Mouse (Mus musculus) spleen, postnatal 4 days (tissue): ENCODE data around the gene Ift27.

Experiments
- DNase-seq, 2 experiments: peaks; one replicate each; pipeline ENCODE4 v3.0.0; 2022; ENCODE audit warnings: low spot score in 2 of 2

The Ift27 gene

DNA sequence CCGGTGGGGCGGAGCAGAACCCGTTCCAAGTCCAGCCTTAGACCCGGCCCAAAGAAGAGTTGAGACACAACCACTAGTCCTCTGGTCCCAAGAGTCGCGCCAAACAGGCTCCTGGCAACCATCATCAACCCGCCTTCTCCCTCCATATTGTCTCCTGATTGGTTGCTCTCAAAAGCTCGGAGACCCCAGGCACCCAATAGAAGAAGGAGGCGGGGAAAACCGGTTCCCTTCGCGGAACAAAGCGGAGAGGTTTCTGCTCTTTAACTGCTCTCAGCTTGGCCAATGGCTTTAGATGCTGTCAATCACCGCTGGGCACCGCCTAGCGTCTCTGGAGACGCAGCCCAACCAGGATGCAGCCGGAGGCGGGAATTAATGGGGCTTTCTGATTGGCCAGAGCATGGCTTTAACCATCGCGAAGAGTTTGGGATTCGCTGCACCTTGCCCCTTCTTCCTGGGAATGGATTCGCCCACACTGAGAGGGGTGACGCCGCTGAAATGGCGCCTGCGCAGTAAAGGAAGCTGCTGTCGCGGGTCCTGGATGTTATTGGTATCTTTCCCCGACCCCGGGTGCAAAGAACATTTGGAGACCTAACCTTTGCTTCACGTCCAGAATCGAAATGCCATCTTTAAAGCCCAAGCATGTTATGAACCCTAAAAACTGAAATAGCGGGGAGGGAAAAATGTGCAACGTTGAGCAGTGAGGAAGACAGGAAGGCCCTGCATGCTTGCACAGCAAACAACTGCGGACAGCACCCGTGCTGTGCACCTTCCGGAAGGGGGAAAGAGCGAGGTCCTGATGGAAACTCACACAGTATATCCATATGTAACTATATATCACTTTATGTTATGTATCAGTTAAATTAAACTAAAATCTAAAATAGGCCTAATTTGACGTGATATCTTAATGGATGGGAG is at the start of gene Ift27:
Ift27 (minus strand) TSS at position 136 of the 915 bp plus-strand sequence.
- DNase-seq: peak; percentile 93 to 95

DNA sequence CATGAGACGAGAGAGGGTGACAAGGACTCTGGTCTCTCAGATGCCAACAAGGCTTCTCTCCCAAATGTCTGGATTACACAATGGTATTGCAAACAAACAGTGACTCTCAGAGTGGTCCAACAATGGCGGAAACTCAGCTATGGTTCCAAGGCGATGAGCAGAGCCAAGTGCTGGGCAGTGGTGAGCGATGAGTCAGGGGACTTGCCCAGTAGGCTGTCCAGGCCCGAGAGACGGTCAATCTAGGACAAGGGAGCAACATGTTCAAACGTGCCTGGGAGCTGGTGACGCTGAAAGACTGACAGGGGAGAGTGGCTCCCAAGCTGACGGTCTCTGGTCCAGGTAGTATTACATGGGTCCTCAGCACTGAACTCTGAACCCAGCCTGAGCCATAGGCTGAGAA is 41.4 kb upstream of the Ift27 start:
- DNase-seq: no peak

DNA sequence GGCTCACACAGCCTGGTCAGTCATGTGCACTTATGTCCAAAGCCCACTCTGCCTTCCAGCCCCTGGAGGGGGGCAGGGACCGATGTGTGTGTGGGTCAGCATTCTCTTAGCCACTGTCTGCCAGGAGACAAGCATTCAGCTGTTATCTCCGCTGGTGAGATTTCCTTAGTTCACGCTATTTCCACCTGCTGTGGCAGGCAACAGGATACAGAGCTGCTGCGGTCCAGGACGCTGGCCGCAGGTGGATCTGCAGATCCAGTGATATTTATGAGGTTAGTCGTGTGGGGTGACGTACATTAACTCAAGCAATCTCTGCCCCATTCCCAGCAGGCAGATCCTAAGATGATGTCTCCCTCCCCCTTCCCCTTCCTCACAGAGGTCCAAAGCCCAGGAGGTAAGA is 37.5 kb upstream of the Ift27 start:
- no peak for DNase-seq

DNA sequence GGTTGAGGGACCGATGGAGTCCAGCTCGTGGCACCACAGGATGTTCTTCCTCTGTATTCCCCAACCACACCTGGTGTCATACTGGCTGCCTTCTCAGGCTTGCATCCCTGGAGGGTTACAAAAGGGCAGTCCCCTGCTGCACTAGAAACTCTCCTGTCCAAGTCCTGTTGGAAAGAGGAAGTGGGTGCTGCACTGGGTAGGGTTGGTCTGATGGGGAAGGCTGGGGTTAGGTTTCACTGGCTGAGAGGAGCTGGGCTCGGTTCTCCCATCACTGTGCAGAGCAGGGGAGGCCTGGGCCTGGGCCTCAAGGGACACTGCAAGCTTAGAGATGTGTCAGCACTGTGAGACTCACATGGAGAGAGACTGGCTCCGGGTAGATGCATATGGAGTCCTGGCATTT is 36.3 kb upstream of the Ift27 start:
- no peak for DNase-seq

DNA sequence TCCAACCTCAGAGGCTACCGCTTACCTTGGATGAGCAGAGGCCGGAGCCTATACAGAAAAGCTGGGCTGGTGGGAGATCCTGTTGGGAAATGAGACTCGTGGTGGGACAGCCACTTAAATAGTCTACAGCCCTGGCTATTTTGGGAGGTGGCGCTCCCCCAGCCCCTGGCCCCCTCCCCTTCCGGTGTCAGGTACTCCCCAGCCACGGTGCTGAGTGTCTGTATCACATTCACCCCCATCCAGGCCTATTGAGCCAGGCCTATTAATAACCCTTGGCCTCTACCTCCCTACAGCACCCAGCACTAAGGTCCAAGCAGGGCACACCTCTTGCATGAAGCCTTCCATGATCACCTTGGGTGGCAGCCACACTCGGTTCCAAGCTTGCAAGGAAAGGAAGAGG is 32.4 kb upstream of the Ift27 start, which contains the start of gene Pvalb:
Pvalb (minus strand) TSS at position 89 of the 400 bp plus-strand sequence.
- no peak for DNase-seq

DNA sequence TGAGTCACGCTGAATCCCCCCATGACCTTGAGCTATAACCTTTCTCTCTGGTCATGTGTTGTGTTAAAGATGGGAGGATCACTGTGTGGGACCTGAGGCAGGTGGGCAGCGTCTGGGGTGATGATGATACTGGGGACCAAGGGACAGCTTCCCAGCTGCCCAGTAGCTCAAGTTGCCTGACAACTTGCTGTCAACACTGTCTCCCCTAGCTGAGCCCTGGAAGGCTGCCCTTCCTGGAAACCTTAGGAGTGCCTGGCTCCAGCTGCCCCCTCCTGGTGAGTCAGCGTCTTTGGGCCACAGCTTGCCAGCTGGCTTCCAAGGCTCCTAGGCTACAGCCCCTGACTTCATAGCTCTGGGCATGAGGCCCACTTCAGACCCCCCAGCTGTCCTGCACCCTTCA is 31.3 kb upstream of the Ift27 start:
- DNase-seq: no peak

DNA sequence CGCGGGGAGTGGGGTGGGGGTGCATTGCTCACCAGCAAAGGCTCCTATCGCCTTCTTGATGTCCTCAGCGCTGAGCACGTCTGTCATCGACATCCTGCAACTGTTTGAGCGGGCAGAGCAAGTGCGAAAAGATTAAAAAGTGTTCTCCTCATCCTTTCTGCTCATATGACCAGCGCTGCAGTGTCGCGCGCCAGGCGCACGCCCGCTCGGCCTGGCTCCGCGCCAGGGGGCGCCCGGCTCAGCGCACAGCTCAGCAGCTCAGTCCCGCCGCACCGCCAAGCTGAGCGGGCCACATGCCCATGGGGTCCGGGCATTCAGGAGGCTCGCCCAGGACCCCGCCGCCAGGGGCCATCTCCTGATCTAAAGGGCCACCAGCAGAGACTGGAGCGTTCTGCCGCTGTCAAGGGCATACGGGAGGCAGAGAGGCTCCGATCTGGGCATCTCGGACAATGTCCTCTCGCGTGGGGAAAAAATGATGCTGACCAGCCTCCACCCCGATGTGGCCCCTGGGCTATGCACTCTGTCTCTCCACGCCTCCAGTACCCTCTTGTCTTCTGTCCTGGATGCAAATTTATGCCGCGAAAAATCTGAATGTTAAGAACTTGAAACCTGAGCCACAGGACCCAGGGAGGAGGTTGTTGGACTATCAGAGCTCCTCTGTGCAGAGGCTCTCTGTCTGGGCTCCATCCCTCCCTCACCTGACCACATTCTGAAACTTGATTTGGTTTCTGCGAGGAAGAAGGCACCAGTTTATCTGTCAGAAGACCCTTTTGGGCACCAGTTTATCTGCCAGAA is 30.3 kb upstream of the Ift27 start:
- peak in 1 of 2 experiments; percentile 74 for DNase-seq

DNA sequence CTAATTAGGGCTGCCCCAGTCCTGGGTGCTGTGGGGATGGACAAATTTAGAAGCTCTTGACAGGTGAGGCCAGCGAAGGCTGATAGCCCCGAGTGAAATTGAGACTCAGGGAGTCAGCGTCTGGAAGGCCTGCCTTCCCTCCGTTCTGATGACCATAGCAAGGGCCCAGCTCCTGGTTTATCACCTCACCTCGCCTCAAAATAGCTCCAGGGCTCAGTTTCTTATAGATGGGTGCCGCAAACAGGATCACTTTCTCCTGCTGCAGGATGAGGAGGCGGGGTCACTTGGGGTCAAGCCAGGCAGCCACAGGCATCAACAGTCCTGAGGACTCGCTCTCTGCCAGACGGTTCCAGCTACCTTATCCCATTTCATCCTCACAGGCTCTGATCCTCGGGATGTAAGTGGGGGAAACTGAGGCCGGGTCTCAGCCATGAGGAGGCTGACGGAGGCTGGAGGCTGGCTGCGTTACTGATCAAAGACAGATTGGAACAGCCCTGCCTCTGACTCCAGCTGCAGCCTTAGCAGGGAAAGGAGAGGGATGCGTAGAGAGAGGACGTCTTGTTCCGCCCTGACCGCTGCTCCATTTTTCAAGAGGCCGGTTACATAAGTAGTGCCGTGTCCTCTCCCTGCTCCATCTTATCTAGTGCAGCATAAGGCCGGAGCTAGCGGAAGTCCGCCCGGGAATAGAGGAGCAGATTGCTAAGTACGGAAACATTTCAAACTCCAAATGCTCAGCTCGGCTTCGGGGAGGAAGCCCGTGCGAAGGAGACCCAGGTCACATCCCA is 21.4 kb upstream of the Ift27 start:
- DNase-seq: no peak

DNA sequence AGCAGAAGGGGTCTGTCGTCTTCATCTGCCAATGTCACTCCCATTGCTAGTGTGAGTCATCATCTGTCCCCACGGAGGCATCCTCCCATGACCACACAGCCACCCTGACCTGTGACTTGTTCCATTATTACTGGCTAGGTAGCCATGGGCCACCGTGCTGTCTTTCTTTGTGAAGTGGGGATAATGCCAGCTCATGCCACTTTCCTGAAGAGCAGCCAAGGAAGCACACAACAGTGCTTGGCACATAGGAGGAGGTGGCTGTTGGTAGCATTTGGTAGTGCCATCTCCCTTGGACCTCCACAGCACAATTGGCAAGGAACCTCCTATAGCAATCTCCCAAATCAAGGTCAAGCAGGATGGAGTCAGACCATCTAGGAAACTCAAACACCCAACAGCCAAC is 20.4 kb upstream of the Ift27 start:
- no peak for DNase-seq

DNA sequence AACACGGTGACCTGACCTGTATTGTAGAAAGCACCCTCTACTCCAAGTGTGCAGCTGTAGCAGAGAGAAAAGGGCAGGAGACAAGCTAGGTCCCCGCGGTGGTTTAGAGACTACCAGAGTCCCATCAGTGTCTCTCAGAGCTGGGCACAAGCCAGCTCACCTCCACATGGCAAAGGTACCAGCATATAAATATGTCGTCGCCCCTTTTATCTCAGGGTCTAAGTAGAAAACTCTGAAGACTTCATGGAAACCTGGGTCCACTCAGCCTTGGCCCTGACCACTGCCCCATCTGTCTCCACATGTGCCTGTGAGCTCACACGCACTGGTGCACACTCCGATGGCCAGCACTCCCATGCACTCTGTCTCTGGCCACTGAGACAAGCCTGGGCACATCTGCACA is 15.7 kb upstream of the Ift27 start:
- no peak for DNase-seq

DNA sequence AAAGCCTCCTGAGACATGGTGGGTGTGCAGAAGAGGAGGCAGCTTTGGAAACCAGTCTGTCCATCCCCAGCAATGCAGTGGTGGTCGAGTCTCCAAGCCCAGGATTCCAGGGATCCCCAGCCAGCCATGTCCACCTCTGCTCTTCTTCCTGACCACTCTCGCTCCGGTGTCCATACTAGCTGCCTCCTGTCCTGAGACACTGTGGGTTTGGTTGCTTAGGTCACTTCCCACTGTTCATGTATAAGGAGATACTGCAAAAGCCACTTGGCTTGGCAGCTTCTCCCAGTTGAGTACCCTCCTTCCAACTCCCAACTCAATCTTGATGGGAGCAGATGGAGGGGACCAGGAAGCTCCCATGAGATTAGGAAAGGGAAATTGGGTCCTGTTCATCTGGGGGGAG is 14.6 kb upstream of the Ift27 start:
- DNase-seq: no peak

DNA sequence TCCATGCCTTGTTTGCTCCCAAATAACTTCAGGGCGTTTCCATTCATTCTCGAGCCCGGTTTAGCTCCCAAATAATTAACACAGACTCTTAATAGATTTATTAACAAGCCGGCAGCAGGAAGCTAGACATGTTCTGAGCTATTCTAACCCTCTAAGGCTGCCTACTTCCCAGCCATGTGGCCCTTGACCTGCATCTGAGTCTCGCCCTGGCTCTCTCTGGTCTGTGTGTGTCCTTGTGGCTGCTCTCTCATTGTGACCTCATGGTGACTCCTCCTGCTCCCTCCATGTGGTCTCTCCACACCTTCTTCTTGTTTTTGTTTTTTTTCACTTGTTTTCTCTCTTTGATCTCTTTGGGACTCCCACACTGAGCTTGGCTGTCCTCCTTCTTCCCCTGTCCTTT is 13.0 kb upstream of the Ift27 start:
- no peak for DNase-seq

DNA sequence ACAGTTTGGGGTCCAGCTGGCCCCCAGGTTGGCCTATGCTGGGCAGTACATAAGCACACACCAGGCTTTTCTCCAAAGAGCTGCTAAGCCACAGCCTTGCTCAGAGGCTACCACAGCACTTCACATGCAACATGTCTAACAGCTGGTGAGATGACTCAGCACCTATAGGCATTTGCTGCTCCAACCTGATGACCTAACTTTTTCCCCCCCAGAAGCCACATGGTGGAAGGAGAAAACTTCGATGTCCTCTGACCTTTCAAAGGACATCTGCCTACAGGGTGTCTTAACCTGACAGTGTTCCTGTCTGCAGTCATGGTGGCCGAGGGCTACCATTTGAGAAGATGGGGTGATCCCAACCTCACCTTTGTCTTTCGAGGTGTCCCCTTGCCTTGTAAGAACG is 11.7 kb upstream of the Ift27 start:
- DNase-seq: no peak

DNA sequence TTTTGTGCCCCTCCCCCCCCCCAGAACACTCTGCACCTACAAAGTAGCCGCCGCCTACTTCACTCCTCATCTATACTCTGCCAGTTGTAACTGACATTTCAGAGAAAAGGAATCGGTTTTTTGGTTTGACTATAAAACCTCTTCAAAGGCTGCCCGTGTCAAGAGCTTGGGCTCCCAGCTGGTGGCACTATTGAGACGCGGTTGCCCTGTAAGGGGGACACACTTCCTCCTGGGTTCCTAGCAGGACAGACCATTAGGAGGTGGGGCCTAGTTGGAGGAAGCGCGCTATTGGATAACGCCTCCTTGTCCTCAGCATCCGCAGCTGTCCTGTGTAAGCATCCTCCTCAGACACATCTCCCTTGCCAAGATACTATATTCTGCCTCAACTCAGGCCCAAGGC is 10.9 kb upstream of the Ift27 start:
- DNase-seq: peak in 1 of 2 experiments; percentile 43

DNA sequence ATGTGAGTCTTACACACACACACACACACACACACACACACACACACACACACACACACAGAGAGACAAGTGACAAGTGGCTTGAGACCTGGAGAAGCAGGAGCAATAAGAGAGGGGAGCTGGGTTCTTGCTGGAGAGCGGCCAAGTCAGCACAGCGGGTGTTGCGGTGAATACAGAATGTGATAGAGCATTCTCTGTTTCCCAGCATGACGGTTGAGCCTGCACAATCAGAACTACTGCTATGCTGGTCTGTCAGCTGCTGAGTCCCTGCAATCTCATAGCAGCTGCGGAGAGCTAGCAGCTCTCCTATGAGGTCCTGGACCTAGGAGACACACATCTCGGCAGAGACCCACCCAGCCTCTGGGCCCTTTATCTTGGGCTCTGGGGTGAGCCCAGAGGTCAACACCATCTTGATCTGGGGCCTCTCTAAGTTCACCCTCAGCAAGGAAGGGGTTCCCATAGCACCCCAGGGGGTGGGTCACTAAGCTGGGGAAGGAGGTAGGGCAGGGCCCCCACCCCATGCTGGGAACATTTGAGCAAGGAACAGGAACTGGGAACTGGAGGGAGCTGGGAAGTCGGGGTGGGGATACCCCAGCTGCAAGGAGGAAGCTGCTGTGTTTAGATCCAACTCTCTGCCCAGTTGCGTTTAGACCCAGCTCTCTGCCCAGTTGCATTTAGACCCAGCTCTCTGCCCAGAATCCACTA is 7.9 kb upstream of the Ift27 start:
- DNase-seq: no peak

DNA sequence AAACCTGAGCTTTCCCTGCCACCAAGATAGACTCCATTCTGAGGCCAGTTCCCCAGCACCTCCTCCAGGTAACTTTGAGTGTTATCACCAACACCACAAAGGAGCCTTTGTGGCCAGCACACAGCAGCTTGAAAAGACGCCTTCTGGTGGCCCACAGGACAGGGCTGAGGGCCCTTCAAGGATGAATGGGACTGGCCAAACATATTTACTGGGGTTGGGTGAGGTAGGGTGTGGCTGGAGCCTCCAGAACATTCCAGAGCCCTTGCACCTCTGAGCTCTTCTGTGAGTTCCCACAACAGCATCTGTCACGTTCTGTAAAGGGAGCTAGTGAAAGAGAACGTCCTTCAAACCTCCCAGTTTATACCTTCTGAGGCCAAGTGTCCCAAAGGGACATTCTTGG is 5.9 kb upstream of the Ift27 start:
- DNase-seq: no peak

DNA sequence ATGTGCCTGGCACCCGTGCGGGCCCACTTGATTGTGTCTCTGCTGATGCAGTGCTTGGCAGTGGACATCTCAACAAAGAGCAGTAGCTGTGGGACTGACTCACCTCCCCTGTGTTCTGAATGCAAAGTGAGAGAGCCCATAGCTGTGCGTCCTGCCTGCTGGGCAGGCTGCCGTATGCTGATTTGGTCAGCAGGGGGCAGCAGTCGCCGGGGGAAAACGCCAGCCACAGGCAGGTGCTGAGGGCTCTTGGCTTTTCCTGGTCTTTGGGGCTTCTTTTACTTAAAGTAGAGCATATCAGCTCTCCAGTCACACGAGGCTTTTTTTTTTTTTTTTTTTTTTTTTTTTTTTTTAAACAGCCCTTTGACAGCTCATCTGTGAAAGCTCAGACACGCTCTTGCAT is 4.5 kb upstream of the Ift27 start:
- peak; percentile 74 to 92 for DNase-seq

DNA sequence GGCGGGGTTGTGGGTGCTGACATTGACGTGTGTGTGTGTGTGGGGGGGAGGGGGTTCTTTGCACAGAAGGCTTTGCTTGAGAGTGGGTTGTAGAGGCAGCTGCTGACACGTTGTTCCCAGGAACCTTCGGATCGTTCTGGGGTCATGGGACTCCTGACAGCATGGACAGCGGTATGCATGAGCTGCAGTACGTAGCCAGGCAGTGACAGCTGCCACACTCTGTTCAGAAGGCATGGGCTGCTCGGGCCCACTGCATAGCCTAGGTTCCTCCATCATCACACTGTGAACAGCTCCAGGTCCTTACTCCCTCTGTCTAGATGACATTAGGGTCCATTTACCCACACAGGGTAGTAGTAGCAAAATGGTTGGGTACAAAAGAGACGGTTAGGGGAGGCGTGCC is 3.4 kb upstream of the Ift27 start:
- DNase-seq: no peak

DNA sequence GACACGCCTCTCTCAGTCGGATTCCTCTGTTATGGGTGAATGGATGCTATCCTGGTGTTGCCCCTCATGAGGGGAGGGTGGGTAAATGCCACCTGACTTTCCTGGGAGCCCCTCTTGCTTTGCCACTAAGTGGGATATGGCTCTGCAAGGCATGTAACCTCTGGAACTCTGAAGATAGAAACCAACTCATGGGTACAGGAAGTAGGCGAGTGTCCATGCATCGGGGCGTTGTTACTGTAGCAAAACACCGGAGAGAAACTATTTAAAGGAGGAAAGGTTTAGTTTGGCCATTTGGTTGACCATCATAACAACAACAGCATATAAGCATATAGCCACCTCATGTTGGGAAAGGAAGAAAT is 959 bp upstream of the Ift27 start:
- no peak for DNase-seq

DNA sequence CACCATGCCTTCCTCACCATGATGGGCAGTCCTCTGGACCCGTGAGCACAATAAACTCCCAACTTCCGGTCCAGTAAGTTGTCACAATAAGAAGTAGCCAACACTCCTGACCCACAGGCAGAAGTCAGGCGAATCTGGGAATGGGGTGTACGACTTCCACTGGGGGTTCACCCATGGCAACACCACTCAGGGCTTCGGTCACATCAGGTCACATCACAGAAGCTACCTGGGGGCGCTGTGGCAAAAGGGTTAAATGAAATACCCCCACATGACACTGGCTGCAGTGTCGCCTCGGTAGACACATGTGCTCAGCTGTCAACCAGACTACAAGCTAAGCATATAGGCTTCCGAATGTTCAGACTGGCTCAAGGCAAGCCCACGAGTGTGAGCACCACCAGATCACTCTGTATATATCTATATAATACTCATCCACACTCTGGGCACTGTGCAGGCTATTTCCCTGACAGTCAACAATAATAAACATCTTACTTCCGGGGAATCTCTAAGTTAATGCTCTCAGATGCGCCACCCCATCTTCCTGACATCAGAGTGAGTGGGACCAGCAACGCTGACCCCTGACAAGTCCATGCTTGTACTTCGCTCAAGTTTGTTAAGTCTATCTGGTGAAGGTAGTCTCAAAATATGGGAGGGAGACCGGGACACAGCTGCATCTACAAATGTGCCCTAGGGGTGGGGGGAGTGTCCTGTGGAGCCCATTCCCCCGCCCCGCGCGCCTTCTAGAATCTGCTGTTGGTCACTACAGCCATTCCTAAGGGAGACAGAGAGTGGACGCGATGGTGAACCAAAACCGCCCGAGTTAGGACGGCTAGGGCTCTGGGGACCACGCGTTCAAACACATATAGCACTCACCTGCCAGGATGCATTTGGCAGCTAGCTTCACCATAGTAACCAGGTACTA is 749 bp downstream of the Ift27 start:
- no peak for DNase-seq
